Mouse (Mus musculus): ENCODE data around the gene Slmap.
"Not testable (repeated sequence)": the region's sequence is repeated elsewhere in the genome, so short reads cannot be mapped to it uniquely, and the experiment has no call there.

Slmap gene

DNA sequence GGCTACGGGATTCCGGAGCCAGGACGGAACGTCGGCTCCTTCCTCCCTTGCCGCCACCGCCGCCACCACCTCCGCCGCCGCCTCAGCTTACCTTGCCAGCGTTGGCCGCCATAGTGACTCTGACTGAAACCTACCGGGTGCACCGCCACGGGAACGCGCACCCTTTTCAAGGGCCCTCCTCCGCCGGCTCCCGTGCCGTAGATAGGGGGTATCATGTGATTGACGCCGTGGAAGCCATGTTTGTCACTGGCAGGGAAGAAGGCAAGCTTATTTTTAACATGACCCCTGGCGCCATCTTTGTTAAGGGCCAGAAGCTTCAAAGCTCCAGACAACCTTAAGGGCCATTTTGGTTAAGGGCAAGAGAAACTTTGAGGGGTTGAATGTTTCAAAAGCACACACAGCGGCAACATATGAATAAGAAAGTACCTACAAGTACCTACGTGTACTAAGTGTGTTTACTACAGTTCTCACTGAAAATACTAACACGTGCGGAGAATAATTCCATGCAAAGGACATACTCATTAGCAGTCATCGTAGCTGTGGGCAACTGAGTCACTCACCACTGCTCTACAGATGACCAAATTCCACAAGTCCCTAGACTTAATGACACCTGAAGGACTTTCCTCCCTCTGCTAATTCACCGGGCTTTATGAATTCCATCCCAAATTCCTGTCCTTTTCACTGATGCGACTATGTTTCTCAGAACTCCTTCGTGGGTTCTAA, at the start of gene Slmap:
TSS of gene Slmap (minus strand) at position 175 of the 723 bp plus-strand sequence.
- peak; percentile 96 to 99 for DNase-seq

DNA sequence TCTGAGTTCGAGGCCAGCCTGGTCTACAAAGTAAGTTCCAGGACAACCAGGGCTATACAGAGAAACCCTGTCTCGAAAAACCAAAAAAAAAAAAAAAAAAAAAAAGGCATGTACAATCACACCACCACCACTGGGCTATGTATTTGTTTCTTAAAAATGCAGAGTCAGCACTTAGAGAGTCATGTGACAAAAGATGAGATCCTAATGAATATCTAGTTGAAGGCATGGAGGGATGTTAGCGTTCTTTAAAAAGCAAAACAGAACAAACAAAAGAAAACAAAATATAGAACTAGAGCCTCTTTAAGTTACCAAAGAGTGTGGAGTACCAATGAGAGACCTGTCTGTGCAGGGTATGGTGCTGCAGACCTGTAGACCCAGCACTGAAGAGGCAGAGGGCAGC, 48.9 kb upstream of the Slmap start:
- DNase-seq = no peak

- peak; percentile 89 to 90 for DNase-seq
Measured at GRCm38 (mm10) chr14:26579346-26580343, 44.9 kb upstream of the Slmap start.

GRCm38 (mm10) chr14:26578791-26579191, 44.1 kb upstream of the Slmap start:
- DNase-seq = no peak

GRCm38 (mm10) chr14:26576255-26576780, 41.6 kb upstream of the Slmap start:
- DNase-seq = no peak

GRCm38 (mm10) chr14:26573556-26573955, 38.8 kb upstream of the Slmap start, which contains the start of gene Dennd6a:
Gene Dennd6a, plus strand, starts transcription at chr14:26573856.
- not testable (repeated sequence) for DNase-seq

DNA sequence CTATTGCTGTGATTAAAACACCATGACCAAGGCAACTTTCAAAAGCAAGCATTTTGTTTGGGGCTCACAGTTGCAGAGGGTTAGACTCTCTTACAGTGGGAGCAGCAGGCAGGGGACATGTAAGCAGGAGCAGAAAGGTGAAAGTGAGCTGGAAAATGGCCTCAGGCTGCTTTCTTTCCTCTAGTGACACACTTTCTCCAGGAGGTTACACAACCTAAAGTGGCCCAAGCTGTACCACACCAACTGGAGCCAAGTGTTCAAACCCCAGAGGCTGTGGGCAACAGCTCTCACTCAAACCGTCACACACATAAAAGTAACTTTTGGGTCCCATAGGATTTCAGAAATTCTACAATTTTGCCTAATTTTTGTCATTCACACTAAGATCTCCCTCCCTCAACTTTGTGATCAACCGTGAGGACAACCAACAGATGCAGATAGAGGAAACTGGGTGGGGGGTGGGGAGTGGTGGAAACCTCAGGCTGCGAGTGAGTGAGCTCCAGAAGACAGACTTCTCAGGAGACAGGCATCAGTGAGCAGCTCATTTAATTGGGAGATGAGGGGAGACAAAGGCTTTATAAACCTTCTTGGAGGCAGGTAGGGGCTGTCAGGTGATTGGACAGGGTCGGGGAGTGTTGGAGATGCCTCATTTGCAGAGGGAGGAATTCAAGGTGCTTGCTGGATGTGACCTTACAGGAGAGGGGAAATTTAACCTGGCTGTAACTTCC, 37.4 kb upstream of the Slmap start:
- peak; percentile 16 to 34 for DNase-seq

DNA sequence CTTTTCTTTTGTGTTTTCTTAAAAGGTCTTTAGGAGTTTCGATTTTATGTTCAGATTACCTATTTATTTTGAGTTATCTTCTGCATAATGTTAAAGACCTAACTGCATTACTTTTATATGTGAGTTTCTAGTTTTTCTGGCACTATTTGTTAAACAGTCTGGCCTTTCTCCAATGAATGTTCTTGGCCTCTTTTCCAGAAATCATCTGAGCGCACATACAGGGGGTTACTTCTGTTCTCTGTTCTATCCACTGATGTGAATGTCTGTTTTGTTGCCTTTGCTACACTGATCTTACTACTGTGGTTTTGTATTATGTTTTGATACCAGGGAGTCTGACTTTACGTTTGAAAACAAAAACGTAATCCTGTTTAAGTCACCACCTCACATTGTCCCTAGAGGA, 35.1 kb upstream of the Slmap start:
- no peak for DNase-seq

- no peak for DNase-seq
Measured at GRCm38 (mm10) chr14:26562247-26562646, 27.5 kb upstream of the Slmap start.

DNA sequence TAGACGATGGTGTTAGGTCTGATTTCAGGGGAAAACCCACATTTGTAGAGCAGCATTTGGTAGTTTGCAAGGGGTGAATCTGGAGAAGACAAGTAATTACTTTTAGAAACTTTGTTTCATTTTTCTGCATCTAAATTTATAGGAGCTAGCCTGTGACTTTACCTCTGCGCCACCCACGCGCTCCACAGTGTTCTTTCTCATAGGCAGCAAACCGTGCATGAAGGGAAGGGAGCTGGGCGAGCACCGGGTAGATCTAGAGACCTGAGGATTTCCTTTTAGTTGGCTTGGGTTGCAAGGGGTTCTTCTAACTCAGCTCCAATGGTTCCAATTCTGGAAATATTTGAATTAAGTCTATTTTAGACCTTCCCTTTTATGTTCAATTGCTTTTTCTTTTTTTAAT, 23.8 kb upstream of the Slmap start:
- no peak for DNase-seq

- DNase-seq = no peak
Measured at GRCm38 (mm10) chr14:26557581-26557980, 22.9 kb upstream of the Slmap start.

- no peak for DNase-seq
Measured at GRCm38 (mm10) chr14:26552853-26553252, 18.1 kb upstream of the Slmap start.

DNA sequence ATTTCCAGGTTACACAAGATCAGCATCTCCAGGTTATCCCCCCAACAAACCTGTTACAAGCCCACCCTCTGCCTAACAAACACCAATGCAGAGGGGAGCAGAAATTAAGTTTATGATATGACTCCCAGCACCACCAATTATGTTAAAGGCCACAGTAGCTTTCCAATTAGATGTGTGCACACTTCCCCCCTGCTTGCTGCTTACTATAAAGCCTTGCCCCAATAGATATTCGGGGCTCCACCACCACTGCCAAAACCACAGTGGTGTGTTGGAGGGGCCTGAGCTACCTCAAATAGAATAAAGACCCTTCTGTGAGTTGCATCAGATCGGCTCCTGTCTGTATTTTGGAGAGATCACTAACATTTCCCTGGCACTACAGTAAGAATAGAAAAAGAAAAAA, 17.7 kb upstream of the Slmap start:
- no peak for DNase-seq

DNA sequence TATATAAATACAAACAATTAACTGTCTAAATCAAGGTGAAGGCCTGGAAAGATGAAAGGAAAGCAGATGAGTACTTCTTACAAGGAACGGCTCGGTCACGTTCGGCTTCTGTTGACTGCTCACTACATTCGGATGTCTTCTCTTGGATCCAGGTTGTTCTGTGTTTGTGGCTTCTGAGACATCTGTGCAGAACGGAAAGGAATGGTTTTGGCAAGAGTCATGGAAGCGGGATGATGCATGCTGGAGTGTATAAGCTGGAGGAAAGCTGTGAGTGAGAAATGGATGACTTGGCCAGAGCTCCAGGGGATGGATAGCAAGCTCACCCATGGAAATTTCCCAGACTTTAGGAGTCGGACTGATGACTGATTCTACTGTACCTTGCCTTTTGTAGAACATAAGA, 16.0 kb upstream of the Slmap start:
- DNase-seq = no peak

DNA sequence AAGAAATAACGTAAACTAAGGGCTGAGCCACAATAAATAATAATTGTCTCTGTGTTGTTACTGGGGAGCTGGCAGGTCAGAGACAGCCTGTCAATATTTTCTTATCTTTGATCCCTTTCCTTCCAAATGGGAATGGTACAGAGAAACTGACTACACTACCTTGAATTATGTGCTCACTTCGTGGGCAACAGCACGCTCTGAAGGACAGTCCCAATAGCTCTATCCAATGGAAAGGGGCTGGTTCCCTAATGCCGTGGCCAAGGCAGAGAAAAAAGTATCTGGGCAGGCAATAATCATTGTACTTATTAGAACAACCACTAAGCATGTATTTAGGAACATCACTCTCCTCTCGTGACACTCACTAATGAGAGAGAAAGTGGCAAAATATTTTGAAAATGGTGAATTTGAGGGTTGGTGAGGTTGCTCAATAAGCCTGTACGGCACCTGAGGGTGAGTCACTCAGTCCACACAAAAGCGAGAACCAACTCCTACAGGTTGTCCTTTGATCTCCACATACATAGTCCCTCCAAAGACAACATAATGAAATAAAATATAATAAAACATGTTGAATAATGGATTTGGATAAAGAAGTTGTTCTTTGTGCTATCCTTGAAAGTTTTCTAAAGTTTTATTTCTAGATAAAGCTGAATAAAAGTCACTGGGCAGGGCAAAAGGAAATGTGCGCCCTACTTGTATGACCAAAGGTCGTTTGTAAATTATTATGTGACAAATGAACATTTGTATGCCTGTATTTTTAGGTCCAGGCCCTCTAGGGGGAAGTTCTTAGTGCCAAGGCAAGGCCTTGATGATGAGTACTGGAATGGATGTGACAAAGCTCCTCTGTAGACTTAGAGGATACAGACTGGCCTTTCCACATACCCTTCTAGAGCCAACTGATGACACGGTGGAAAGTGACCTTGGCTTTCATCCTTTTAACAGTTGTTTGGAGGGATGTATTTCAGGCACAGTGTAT, 13.1 kb upstream of the Slmap start:
- no peak for DNase-seq

DNA sequence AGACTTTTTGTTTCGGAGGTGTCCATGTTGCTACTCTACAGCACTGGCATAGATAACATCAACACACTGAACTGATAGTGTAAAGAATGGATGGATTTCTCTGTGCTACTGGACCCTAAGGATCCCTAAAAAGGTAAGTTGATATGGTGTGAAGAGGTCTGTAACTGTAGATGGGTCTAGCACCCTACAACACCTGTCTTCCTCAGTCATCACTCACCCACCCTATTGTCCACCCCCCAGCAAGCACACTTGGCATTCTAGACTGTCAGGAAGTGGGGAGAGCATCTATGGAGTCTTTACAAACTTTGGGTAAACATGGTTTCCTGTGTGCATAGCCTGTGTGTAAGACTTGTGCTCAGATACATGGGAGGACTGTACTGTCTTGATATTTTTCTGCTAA, 7.4 kb upstream of the Slmap start:
- no peak for DNase-seq

- no peak for DNase-seq
Measured at GRCm38 (mm10) chr14:26540577-26540976, 5.8 kb upstream of the Slmap start.

DNA sequence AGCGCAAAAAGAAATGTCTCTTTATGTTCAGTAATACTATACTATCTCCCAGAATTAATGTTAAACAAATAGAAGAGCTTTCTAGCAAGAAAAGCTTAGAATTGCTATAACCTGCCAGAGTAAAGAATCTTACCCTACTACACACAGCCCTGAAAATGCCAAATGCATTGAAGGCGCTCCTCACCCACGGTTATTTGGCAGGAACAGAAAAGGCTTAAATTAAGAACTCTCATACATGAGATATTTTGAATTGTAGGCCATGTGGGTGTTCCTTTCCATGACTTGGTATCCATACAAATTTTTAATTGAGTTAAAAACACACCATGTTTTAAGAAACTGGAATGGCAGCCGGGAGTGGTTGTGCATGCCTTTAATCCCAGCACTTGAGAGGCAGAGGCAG, 4.5 kb upstream of the Slmap start:
- DNase-seq = no peak

- DNase-seq = peak; percentile 34 to 50
Measured at GRCm38 (mm10) chr14:26533821-26534756, 642 bp downstream of the Slmap start.

- peak; percentile 13 to 16 for DNase-seq
Measured at GRCm38 (mm10) chr14:26533267-26533666, 1.5 kb downstream of the Slmap start.
